Mouse (Mus musculus) G1E (cell line): ENCODE measurements around the gene Adgrl2. TPM values are rescaled to one million over a fixed set of nuclear protein-coding genes. Genes with fewer than 3 reads are reported as not detected.

ENCODE experiments used
- ATAC-seq: 2 replicates; pipeline ENCODE4 v1.8.0; 2016; ENCODE audit warnings: mild to moderate bottlenecking; ENCODE audit not compliant: insufficient number of reproducible peaks, poor library complexity, low FRiP score, severe bottlenecking; ENCODE audit errors: extremely low read depth
- DNase-seq: peaks from one replicate; pipeline ENCODE4 v3.0.0; 2012; ENCODE audit warnings: low spot score
- H3K27me3 ChIP-seq: 2 replicates; pipeline ENCODE4 v1.6.1; 2012; ENCODE audit warnings: mild to moderate bottlenecking, low read length, inconsistent platforms; ENCODE audit not compliant: insufficient read depth
- H3K36me3 ChIP-seq: replicated peaks from 2 replicates; pipeline ENCODE3; 2012; ENCODE audit warnings: mild to moderate bottlenecking, inconsistent platforms
- H3K4me1 ChIP-seq: 2 replicates; pipeline ENCODE4 v1.6.1; 2012; ENCODE audit warnings: low read depth, low read length, inconsistent platforms, mixed read lengths; ENCODE audit not compliant: insufficient read depth
- H3K4me3 ChIP-seq: 2 replicates; pipeline ENCODE4 v1.5.1; 2012; ENCODE audit warnings: low read depth, mild to moderate bottlenecking, inconsistent platforms, low read length, moderate library complexity, mixed read lengths
- H3K9me3 ChIP-seq: replicated peaks from 2 replicates; pipeline ENCODE4 v1.6.1; 2012; ENCODE audit warnings: inconsistent platforms
- CTCF ChIP-seq: IDR thresholded peaks from 2 replicates; pipeline ENCODE4 v1.5.1; 2012; ENCODE audit warnings: low read depth, low read length, inconsistent platforms, mixed read lengths
- GATA1 ChIP-seq: IDR thresholded peaks from 2 replicates; pipeline ENCODE4 v1.6.1; 2012; ENCODE audit warnings: borderline replicate concordance, low read length, inconsistent platforms, mixed read lengths
- GATA2 ChIP-seq: IDR thresholded peaks from 2 replicates; pipeline ENCODE4 v1.6.1; 2012; ENCODE audit warnings: low read depth, low read length, inconsistent platforms, borderline replicate concordance
- POLR2AphosphoS5 ChIP-seq: IDR thresholded peaks from 2 replicates; pipeline ENCODE4 v1.6.1; 2012; ENCODE audit warnings: low read depth, low read length, inconsistent platforms; ENCODE audit not compliant: insufficient replicate concordance
- TAL1 ChIP-seq: conservative IDR thresholded peaks from 2 replicates; pipeline ENCODE4 v1.6.1; 2012; ENCODE audit warnings: low read depth, low read length, inconsistent platforms, mixed read lengths
- polyA plus RNA-seq: library from polyadenylated mRNA; stranded (reverse); fragments of >175 nt; gene quantifications from 2 replicates; pipeline ENCODE4 v1.2.3, GENCODE M21; 2012
- total RNA-seq, 2 experiments: library from RNA; stranded (forward) in 1 of 2; stranded (reverse) in 1 of 2; fragments of 200-1000 nt in 1 of 2; fragments of >200 nt in 1 of 2; fragmentation: Nextera tagmentation in 1 of 2; gene quantifications; 2 replicates each; pipeline ENCODE4 v1.2.3; 2014 to 2017

The Adgrl2 gene
- total and polyA plus RNA-seq, 3 experiments: 0.38 TPM; not detected in 2

GRCm38 (mm10) chr3:148866633-148867032, 123.7 kb downstream of the Adgrl2 start:
- H3K4me3 ChIP-seq: no peak overlapping the region
- H3K36me3 ChIP-seq: no peaks in the 10 kb centered on the region
- H3K4me1 ChIP-seq: no peaks in the 10 kb centered on the region
- DNase-seq (no peak), ATAC-seq (no peak)
- no peaks in the 10 kb centered on the region for H3K27me3 ChIP-seq
- no peak for TF ChIP-seq POLR2AphosphoS5
- no peak for TF ChIP-seq CTCF
- H3K9me3 ChIP-seq: peaks cover 26% of the 10 kb centered on the region

DNA sequence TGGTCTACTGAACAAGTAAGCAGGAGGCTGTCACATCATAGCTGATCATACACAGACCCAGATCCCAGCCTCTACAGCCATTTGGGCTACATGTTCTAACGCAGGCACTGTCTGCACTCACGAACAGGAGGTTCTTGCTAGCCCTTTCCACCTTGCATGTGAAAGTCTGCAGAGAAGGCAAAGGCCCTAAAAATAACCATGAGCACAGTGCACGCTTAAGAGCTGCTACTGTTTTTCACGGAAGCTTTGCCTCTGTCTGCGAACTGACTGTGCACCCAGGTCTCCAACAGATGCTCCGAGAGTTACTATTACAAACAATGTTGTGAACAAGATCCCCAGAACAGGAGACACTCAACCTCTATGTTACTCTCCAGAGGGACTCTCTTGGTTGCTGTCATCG, 124.3 kb downstream of the Adgrl2 start:
- Histone ChIP-seq H3K27me3 (no peaks in the 10 kb centered on the region), H3K9me3 (peaks cover 27% of the 10 kb centered on the region), H3K4me3 (no peak overlapping the region), H3K4me1 (no peaks in the 10 kb centered on the region), H3K36me3 (no peaks in the 10 kb centered on the region)
- no peak for ATAC-seq
- no peak for DNase-seq
- no peak for TF ChIP-seq POLR2AphosphoS5
- no peak for TF ChIP-seq GATA2
- TF ChIP-seq CTCF: no peak
- TF ChIP-seq GATA1: no peak
- no peak for TF ChIP-seq TAL1

DNA sequence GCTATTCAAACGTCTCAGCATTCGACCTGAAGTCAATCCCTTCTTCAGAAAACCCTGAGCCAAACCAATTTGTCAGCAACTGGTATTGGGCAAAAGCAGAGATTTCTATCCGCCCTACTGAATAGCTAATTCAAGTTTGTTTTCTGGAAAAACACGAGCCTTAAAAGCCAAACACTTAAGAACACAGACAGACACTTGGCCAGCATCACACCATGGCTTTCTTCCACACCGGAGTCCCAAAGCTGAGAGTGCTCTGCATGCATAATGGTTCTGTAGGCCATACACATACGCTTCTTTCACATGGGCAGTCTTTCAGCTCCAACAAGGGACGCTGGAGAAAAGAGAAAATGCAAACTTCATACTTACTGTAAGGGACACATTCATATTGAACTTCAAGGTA, 125.1 kb downstream of the Adgrl2 start:
- no peak for TF ChIP-seq GATA1
- no peak for TF ChIP-seq GATA2
- no peak for TF ChIP-seq POLR2AphosphoS5
- TF ChIP-seq CTCF: no peak
- no peak for TF ChIP-seq TAL1
- H3K4me1 ChIP-seq: no peaks in the 10 kb centered on the region
- no peak for DNase-seq
- no peak for ATAC-seq
- H3K4me3 ChIP-seq: no peak overlapping the region
- no peaks in the 10 kb centered on the region for H3K36me3 ChIP-seq
- no peaks in the 10 kb centered on the region for H3K27me3 ChIP-seq
- H3K9me3 ChIP-seq: peaks cover 27% of the 10 kb centered on the region

DNA sequence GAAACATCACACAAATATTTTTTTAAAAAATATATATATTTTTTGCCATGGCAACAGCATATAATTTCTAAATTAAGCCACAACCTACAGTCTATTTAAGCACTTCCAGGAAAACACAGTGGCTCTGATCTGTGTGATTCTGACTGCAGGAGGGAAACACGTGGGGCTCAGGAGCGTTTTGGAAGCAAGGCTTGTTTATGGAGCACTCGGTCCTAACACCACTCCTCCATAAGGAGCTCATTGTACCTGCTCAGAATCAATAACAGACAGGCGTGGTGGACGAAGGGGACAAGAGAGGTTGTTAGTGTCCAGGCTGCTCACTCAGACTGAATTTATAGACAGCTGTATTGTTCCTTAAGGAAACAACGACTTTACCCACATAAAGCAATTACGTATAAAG, 128.5 kb downstream of the Adgrl2 start:
- Histone ChIP-seq H3K4me1 (no peaks in the 10 kb centered on the region), H3K27me3 (no peaks in the 10 kb centered on the region), H3K9me3 (peaks cover 41% of the 10 kb centered on the region), H3K36me3 (no peaks in the 10 kb centered on the region), H3K4me3 (no peak overlapping the region)
- DNase-seq (no peak), ATAC-seq (no peak)
- TF ChIP-seq GATA2 (no peak), TAL1 (no peak), POLR2AphosphoS5 (no peak), GATA1 (no peak), CTCF (no peak)

- Histone ChIP-seq H3K36me3 (no peaks in the 10 kb centered on the region), H3K4me1 (no peaks in the 10 kb centered on the region), H3K27me3 (no peaks in the 10 kb centered on the region), H3K4me3 (no peak overlapping the region), H3K9me3 (peaks cover 47% of the 10 kb centered on the region)
- DNase-seq (no peak), ATAC-seq (no peak)
- TF ChIP-seq TAL1 (no peak), POLR2AphosphoS5 (no peak), GATA2 (no peak), GATA1 (no peak), CTCF (no peak)
Observed at GRCm38 (mm10) chr3:148854306-148854910, 135.9 kb downstream of the Adgrl2 start.

- ATAC-seq (no peak), DNase-seq (no peak)
Observed at GRCm38 (mm10) chr3:148853372-148853771, 137.0 kb downstream of the Adgrl2 start.

More at GRCm38 (mm10) chr3:148853372-148853771, 137.0 kb downstream of the Adgrl2 start:
- Histone ChIP-seq H3K4me1 (no peaks in the 10 kb centered on the region), H3K36me3 (no peaks in the 10 kb centered on the region), H3K9me3 (peaks cover 41% of the 10 kb centered on the region), H3K27me3 (no peaks in the 10 kb centered on the region), H3K4me3 (no peak overlapping the region)
- no peak for TF ChIP-seq GATA2
- no peak for TF ChIP-seq GATA1
- TF ChIP-seq TAL1: no peak
- TF ChIP-seq POLR2AphosphoS5: no peak
- no peak for TF ChIP-seq CTCF
